Mouse (Mus musculus) liver, embryonic 14.5 days (tissue): ENCODE data around the gene Hivep3. TPM values are rescaled to one million over a fixed set of nuclear protein-coding genes. Genes with fewer than 3 reads are reported as not detected.
A peak's percentile ranks its signal among the peaks of the same experiment; 100 is the strongest.

Experiments
- ATAC-seq: fragments of 200-750 bp; cut with Nextera tagmentation; 2 replicates; pipeline ENCODE4 v1.8.0; 2017; ENCODE audit warnings: moderate number of reproducible peaks, mild to moderate bottlenecking, moderate library complexity; ENCODE audit not compliant: insufficient read depth
- DNase-seq, 3 experiments: peaks; one replicate each; pipeline ENCODE4 v3.0.0-alpha.2; 2012 to 2013; ENCODE audit warnings: low read depth in 3 of 3, low spot score in 3 of 3
- H3K27ac ChIP-seq: fragments of 300-500 bp; sonication (generic); 2 replicates; pipeline ENCODE4 v1.5.1; 2014; ENCODE audit warnings: moderate library complexity, mild to moderate bottlenecking, control low read depth, inconsistent platforms
- H3K27me3 ChIP-seq: fragments of 300-500 bp; sonication (generic); 2 replicates; pipeline ENCODE4 v1.6.1; 2014; ENCODE audit warnings: mild to moderate bottlenecking, low read length, moderate library complexity; ENCODE audit not compliant: control insufficient read depth, insufficient read depth
- H3K36me3 ChIP-seq: fragments of 300-500 bp; sonication (generic); replicated peaks from 2 replicates; pipeline ENCODE4 v1.6.1; 2014; ENCODE audit warnings: low read depth; ENCODE audit not compliant: control insufficient read depth, insufficient read depth
- H3K4me1 ChIP-seq, 2 experiments: fragments of 200-500 bp in 1 of 2; fragments of 300-500 bp in 1 of 2; sonication (generic) in 1 of 2; replicated peaks; 2 replicates each; pipeline ENCODE4 v1.6.1; 2012 to 2014; ENCODE audit warnings: antibody characterized with exemption in 1 of 2, inconsistent platforms in 1 of 2, low read length in 1 of 2; ENCODE audit not compliant: control insufficient read depth in 2 of 2, insufficient read depth in 2 of 2
- H3K4me2 ChIP-seq: fragments of 300-500 bp; sonication (generic); 2 replicates; pipeline ENCODE4 v1.6.1; 2014; ENCODE audit warnings: low read depth, mild to moderate bottlenecking, control low read depth, moderate library complexity
- H3K4me3 ChIP-seq, 2 experiments: fragments of 200-500 bp in 1 of 2; fragments of 300-500 bp in 1 of 2; sonication (generic) in 1 of 2; 2 replicates each; pipeline ENCODE4 v1.5.1; 2012 to 2014; ENCODE audit warnings: low read depth in 2 of 2, low read length in 2 of 2, mild to moderate bottlenecking in 2 of 2, control low read depth in 1 of 2, inconsistent platforms in 1 of 2, moderate library complexity in 1 of 2; ENCODE audit not compliant: insufficient read depth in 1 of 2
- H3K9ac ChIP-seq: fragments of 300-500 bp; sonication (generic); replicated peaks from 2 replicates; pipeline ENCODE4 v1.6.1; 2014; ENCODE audit warnings: mild to moderate bottlenecking, control low read depth, moderate library complexity
- H3K9me3 ChIP-seq: fragments of 300-500 bp; sonication (generic); 2 replicates; pipeline ENCODE4 v1.6.1; 2016; ENCODE audit warnings: low read length, mixed read lengths; ENCODE audit not compliant: control insufficient read depth
- CTCF ChIP-seq: IDR thresholded peaks from 2 replicates; pipeline ENCODE4 v1.5.1; 2016; ENCODE audit warnings: antibody characterized with exemption, low read depth, control low read depth
- EP300 ChIP-seq: IDR thresholded peaks from 2 replicates; pipeline ENCODE4 v1.6.1; 2016; ENCODE audit warnings: antibody characterized with exemption, low read depth
- WGBS: fragments of 180-500 bp; shearing (Covaris S2); extraction: QIAGEN DNeasy Blood & Tissue Kit; methylation state at CpG from one replicate; pipeline ENCODE4 v1.1.7; 2014; ENCODE audit not compliant: insufficient replicate concordance; 5-methylcytosine and 5-hydroxymethylcytosine counted together
- polyA plus RNA-seq, 2 experiments: library from polyadenylated mRNA; depleted of rRNA in 1 of 2; stranded (reverse) in 1 of 2; unstranded in 1 of 2; fragments of >200 nt; fragmentation: Nextera tagmentation in 1 of 2; extraction: Ambion mirVana in 1 of 2; gene quantifications; 2 replicates each; pipeline versions ENCODE4 v1.2.1 to v1.2.3; 2012 to 2014

Gene Hivep3
- polyA plus RNA-seq, 2 experiments = 1.9 to 2.7 TPM

DNA sequence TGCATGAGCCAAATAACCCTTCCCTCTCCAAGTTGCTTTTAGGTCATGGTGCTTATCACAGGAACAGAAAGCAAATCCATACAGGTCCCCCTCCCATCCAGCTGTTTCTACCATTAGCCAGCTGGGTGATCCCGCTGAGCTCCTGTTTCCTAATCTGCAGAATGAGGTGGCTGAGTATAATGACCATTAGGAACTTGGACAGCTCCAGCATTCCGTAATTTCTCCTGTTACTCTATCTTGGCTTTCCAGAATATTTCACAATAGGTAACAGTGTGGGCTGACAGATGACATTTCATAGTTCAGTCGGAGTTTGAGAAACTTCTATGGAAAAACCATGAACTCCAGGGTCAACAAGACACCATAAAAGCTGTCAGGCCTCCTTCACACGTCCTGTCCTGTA is 148.8 kb downstream of the Hivep3 start:
- 40% methylated on average over 4 of the region's 4 CpGs for WGBS
- Histone ChIP-seq H3K4me3 (no peak overlapping the region), H3K36me3 (no peaks in the 10 kb centered on the region), H3K27ac (no peak overlapping the region), H3K9me3 (no peaks in the 10 kb centered on the region), H3K27me3 (no peaks in the 10 kb centered on the region), H3K4me1 (no peaks in the 10 kb centered on the region), H3K9ac (no peak overlapping the region), H3K4me2 (no peak overlapping the region)
- DNase-seq (no peak), ATAC-seq (no peak)
- TF ChIP-seq EP300 = no peak
- no peak for TF ChIP-seq CTCF

DNA sequence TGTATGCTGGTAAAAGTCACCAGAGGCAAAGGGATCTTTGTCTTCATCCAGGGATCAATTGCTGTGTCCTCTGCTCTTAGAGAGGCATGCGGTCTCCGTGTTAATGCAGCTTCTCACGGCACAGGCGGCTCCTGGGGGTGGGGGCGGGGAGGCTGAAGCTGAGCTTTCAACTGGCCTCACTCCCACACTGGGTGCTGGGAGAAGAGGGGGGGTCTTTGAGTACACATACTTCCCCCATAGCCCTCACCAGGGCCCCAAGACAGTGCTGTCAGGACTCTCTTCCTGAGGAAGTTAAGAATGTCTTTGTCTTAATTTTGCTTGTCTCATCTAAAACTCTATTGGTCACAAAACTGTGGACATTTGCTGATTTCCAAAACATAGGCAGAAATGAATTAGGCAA is 149.2 kb downstream of the Hivep3 start:
- no peak for DNase-seq
- H3K36me3 ChIP-seq = no peaks in the 10 kb centered on the region
- no peak overlapping the region for H3K4me2 ChIP-seq
- whole genome bisulfite sequencing = 40% methylated on average over 5 of the region's 5 CpGs
- no peaks in the 10 kb centered on the region for H3K9me3 ChIP-seq
- TF ChIP-seq EP300 (no peak), CTCF (no peak)
- 0 out of 2 replicates have a peak, but pooled peaks have one; percentile 23 for ATAC-seq
- no peaks in the 10 kb centered on the region for H3K4me1 ChIP-seq
- H3K27ac ChIP-seq = no peak overlapping the region
- no peak overlapping the region for H3K4me3 ChIP-seq
- no peak overlapping the region for H3K9ac ChIP-seq
- H3K27me3 ChIP-seq = no peaks in the 10 kb centered on the region

GRCm38 (mm10) chr4:119886621-119887020 is 153.0 kb downstream of the Hivep3 start:
- Histone ChIP-seq H3K27ac (no peak overlapping the region), H3K27me3 (no peaks in the 10 kb centered on the region), H3K4me1 (0 out of 4 replicates have a peak, but pooled peaks cover 0 to 2% of the 10 kb centered on the region in 2 experiments), H3K36me3 (no peaks in the 10 kb centered on the region), H3K9ac (no peak overlapping the region), H3K9me3 (no peaks in the 10 kb centered on the region), H3K4me3 (no peak overlapping the region), H3K4me2 (no peak overlapping the region)
- WGBS = 48% methylated on average over 3 of the region's 3 CpGs
- TF ChIP-seq EP300 (no peak), CTCF (no peak)
- DNase-seq (no peak), ATAC-seq (no peak)

DNA sequence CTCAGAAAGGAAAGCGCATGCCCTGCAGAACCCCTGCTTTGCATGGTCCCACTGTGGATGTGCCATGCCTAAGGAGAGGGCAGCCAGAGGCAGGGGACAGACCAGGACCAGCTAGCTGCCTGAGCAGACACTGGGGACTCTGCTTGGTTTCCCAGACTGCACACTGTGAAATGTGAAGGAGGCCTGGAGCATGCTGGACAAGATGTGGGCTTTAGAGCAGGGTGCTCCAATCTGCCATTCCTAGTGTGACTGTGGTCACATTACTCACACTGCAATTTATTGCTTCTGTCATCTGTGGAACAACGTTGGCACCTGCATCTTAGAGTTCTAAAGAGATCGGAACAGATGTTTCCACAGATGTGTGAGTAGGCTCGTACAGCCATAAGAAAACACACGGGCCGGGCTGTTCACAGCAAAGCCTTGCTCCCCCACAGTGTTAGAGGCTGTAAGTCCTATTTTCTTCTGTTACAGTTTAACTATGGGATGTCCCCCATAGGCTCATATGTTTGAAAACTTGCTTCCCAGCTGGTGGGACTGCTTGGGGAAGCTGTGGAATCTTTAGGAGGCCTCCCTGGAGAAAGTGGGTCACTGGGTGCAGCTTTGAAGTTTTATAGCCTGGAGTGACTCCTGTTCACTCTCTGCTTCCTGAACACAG is 154.1 kb downstream of the Hivep3 start:
- no peak for TF ChIP-seq CTCF
- TF ChIP-seq EP300 = no peak
- H3K27me3 ChIP-seq = no peaks in the 10 kb centered on the region
- H3K4me3 ChIP-seq = no peak overlapping the region
- WGBS = 67% methylated on average over 6 of the region's 6 CpGs
- H3K36me3 ChIP-seq = no peaks in the 10 kb centered on the region
- H3K4me1 ChIP-seq = 0 out of 4 replicates have a peak, but pooled peaks cover 0 to 2% of the 10 kb centered on the region in 2 experiments
- no peak overlapping the region for H3K4me2 ChIP-seq
- H3K9ac ChIP-seq = no peak overlapping the region
- H3K9me3 ChIP-seq = no peaks in the 10 kb centered on the region
- DNase-seq (no peak), ATAC-seq (no peak)
- H3K27ac ChIP-seq = no peak overlapping the region

GRCm38 (mm10) chr4:119889760-119890159 is 156.2 kb downstream of the Hivep3 start:
- TF ChIP-seq CTCF = no peak
- no peak for TF ChIP-seq EP300
- no peak for ATAC-seq
- 15% methylated on average over 5 of the region's 5 CpGs for WGBS
- DNase-seq = no peak
- Histone ChIP-seq H3K4me2 (no peak overlapping the region), H3K9me3 (no peaks in the 10 kb centered on the region), H3K27me3 (no peaks in the 10 kb centered on the region), H3K36me3 (no peaks in the 10 kb centered on the region), H3K9ac (no peak overlapping the region), H3K4me1 (peaks cover 7 to 13% of the 10 kb centered on the region in 2 experiments), H3K27ac (no peak overlapping the region), H3K4me3 (no peak overlapping the region)
